Mouse (Mus musculus) kidney, adult 8-10 months (tissue): ENCODE measurements around the gene Zc3h6.
"Not testable (repeated sequence)": the region's sequence is repeated elsewhere in the genome, so short reads cannot be mapped to it uniquely, and the experiment has no call there.

ENCODE experiments used
- DNase-seq, 2 experiments: peaks; one replicate each; pipeline ENCODE4 v3.0.0; 2022

Gene Zc3h6

DNA sequence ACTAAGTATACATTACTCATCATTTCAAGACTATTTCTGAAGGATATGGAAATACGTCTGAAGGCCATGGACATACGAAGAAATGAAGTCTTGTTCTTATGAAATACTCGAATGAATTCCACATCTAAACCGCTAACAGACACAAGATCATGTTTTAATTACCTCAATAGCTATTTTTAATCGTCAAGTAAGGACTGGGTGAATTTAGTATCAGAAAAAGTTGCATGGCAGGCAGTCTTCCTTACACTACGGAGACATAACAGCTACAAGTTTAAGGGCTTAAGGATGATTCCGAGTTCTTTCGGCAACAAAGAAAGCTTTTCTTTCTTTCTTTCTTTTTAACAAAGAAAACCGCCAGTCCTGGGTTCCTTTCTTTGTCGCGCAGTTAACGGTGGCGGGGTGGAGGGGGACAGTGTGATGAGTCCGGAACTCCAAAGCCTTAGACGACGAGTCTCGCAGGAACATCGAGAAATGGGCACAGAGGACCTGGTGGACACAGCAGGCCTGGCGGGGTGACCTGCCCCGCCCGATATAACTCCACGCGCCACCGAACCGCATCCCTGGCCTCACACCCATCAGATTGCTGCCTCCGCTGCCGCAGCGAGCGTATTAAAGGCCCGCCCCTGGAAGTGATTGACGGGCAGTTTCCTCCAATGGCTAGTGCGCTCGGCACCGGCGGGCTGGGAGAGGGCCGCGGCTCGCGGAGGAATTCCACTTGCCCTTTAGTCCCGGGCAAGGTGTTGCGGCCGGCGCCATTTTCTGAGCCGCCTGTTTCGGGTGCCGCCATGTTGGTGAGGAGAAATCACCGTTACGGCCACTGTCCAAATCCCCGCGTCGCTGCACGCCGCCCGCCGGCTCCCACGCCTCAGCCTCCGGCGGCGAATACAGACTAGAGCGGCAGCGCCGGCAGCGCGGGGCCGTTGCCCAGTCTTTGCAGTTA lies at the start of gene Zc3h6:
TSS of gene Zc3h6 (plus strand) at position 762 of the 940 bp plus-strand sequence.
- peak; percentile 98 to 99 for DNase-seq

- DNase-seq: no peak
Observed at GRCm38 (mm10) chr2:128924799-128925198, 42.4 kb upstream of the Zc3h6 start.

- DNase-seq: no peak
Observed at GRCm38 (mm10) chr2:128928446-128928845, 38.8 kb upstream of the Zc3h6 start.

GRCm38 (mm10) chr2:128930704-128931103 lies 36.5 kb upstream of the Zc3h6 start:
- DNase-seq: no peak

DNA sequence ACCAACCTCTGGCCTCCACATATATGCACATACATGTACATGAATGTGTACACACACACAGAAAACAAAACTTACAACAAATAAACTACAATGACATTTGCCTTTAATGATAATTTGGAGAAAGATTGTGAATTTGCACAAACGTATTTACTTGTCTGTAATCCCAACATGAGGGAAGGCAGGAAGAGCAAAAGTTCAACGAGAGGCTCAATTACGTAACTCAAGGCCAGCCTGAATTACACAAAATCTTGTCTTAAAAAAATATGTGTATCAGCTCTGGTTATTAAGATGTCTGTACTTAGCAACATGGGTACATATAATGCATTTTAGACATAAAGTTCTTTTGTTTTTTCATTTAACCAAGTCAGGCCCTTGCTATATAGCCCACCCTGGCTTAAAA lies 30.9 kb upstream of the Zc3h6 start:
- no peak for DNase-seq

DNA sequence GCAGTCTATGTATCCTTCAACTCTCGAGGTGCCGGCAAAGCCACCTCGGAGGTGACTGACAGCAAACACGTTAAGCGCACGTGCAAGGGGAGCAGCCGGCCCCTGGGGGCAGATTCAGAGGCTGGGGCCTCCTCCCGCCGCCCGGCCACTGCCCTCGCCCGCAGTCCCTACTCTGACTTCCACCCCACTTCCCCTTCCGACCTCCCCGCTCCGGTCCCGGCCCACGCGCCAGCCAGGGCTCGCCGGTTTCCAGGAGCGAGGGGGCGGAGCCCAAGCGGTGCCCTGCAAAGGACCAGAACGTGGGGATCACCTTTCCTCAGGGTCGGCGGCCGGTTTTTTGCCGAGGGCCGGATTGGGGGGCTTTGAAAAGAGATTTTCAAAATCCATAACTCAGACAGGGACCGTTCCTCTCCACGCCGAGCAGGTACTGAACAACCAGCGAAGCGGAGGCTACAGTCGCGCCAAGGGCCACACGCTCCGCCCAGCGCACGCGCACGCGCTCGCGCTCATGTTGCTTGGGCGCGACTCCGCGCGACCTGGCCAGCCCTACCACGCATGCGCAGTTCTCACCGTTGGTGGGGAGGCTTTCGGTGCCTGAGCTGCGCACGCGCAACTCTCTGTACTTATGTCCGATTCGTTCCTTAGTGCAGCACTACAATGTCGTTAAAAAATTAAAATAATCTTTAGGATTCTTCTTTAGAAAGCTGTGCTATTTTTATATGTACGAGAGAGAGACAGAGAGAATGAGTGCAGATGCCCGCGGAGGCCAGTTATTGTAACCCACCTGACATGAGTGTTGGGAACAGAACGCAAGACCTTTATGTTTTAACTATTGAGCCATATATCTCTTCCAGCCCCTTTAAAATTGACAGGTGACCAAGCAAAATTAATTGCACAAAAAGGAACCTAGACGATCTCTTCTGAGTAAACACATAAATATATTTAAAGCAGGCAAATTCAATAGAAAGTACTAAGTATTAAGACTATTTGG lies 23.4 kb upstream of the Zc3h6 start, which contains the start of gene Zc3h8:
TSS of gene Zc3h8 (minus strand) at position 540 of the 991 bp plus-strand sequence.
- peak; percentile 96 to 97 for DNase-seq

DNA sequence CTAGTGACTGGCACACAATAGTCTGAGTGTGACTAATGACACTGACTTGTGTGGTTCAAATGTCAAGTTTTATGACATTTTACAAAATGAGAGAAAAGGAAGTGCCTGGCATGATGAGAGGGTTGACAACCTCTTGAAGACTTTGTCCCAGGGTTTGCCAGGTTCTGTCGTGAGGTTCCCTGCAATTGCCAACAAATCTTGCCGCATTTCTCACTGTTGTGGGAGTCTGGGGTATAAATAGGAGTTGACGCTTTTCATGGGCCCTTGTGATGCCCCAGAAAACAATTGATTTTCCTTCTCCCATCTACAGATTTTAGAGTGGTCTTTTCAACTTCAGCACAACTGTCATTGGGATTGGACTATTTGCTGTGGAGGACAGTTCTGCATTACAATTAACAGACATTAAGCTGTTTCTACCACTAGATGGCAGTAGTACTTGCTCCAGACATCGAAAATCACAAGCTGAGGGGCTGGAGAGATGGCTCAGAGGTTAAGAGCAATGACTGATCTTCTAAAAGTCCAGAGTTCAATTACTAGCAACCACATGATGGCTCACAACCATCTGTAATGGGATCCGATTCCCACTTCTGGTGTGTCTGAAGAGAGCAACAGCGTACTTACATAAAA lies 19.1 kb upstream of the Zc3h6 start:
- DNase-seq: peak; percentile 35 to 64

DNA sequence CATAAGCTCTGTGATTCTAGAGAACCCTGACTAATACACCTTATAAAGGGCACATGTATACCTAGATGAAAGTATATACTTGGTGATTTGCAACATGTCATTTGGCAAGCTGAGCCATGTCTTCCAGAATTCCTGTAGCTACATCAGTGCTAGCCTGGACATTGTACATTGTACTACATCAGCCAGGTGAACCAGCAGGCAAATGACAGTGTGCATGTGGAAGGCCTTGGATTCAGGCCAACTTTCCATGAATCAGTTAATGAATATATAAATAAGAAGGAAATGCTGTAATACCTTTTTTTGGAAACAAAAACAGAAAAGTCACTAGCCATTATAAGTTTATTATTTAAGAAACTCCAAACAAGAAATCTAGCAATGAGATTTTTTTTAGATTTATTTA lies 13.0 kb upstream of the Zc3h6 start:
- no peak for DNase-seq

GRCm38 (mm10) chr2:128965505-128966105 lies 1.6 kb upstream of the Zc3h6 start:
- no peak for DNase-seq

GRCm38 (mm10) chr2:128966236-128966635 lies 966 bp upstream of the Zc3h6 start:
- DNase-seq: no peak

- DNase-seq: peak; percentile 78 to 81
Observed at GRCm38 (mm10) chr2:128967661-128968441, 649 bp downstream of the Zc3h6 start, which contains the start of gene Gm10762. Gene Gm10762 (minus strand): TSS chr2:128967725.

GRCm38 (mm10) chr2:128968475-128969083 lies 1.4 kb downstream of the Zc3h6 start:
- no peak for DNase-seq

DNA sequence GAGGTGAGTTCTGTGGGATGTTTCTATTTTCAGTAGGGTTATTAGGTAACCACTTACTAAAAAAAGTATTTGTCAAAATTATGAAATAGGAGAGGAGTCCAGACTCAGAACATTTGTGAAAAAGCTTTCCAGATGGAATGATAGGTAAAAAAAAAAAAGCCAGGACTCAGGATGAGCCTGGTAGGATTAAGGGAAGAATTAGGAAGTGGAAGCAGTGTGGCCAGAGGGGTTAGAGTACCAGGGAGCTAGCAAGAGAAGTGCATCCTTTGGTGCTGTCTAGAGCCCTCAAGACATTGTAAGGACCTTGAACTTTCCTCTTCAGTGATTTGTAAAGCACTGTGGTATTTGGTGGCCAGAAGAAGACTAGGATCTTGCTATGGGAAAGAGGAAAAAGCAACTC lies 5.1 kb downstream of the Zc3h6 start:
- DNase-seq: no peak

DNA sequence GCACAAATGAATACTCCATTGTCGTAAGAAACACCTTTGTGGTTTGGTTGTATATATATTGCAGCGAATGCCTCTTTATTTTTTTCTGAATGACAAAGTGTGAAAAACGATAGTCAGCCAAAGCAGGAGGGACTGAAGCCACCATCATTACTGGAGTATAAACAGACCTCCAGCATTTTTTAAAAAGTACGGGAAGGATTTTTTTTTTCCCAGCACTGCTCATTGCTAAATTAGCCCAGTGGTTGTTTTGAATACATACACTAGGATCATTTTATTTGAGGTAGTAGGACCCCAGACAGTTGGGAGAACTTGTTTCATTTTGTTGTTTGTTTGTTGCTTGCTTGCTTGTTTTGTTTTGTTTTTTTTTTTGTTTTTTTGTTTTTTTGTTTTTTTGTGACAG lies 8.4 kb downstream of the Zc3h6 start:
- no peak for DNase-seq

GRCm38 (mm10) chr2:128984746-128985145 lies 17.5 kb downstream of the Zc3h6 start:
- no peak for DNase-seq

DNA sequence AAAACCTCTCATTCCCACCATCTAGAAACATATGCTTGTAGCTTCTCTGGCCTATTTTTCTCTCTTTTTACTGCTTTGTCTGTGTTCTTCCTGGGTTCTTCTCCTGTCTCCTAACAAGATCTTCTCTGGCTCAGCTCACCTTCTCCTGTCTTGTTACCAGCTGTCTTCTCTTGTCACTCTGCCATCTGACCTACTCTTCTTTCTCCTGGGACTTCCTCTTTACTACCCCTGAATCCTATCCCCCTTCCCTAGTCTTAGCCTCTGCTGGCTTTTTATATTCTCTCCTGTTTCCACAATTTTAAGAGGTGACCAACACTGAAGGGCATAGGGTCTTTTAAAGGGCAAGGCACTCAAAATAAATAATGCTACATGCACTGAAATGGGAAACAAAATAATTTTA lies 37.7 kb downstream of the Zc3h6 start:
- DNase-seq: no peak

DNA sequence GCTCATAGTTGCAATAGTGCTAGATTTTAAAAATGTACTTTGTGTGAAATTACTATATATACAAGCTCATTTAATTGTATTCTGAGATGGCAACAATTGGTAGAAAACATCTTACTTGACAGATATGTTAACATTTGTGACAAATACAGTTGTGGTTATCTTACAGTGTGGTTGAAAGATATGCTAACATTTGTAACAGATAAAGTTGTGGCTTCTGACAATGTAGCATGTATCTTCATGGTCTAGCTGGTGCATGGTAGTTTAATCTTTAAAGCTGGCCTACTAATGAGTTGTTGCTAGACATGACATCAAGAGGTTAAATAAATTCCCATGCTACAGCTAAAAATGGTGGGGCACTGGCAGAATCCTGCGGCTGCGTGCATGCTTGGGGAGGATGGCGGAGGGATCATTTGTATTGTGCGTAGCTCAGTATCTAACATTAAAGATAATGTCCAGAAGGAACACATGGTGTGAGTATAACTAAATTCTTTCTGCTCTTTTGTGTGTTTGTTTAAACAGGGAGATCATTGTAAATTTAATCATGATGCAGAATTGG lies 39.1 kb downstream of the Zc3h6 start:
- DNase-seq: no peak

DNA sequence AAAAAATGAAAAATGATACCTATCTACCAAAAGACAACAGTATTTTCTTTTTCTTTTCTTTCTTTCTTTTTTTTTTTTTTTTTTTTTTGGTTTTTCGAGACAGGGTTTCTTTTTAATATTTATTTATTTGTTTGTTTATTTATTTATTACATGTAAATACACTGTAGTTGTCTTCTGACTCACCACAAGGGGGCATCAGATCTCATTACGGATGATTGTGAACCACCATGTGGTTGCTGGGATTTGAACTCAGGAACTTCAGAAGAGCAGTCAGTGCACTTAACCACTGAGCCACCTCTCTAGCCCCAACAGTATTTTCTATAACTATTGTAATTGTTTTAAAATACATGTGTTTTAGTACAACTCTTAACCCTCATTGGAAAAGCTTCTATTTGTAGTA lies 41.7 kb downstream of the Zc3h6 start:
- not testable (repeated sequence) for DNase-seq

DNA sequence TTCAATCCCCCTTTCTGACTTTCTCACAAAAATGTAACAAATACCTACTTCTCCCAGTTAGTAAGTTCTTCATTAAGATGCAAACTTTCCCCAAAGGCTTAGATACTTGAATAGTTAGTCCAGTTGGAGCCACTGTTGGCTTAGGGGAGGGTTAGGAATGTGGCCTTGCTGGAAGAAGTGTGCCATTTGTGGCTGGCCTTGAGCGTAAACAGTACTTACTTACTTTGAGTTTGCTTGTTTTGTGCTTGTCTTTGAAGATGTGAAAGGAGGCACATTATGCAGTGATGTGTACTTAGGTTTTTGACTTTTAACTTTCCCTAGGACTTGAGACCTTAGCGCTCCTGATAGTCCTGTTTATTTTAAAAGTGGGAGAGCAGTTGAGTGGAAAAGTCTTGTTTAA lies 52.9 kb downstream of the Zc3h6 start:
- DNase-seq: no peak

DNA sequence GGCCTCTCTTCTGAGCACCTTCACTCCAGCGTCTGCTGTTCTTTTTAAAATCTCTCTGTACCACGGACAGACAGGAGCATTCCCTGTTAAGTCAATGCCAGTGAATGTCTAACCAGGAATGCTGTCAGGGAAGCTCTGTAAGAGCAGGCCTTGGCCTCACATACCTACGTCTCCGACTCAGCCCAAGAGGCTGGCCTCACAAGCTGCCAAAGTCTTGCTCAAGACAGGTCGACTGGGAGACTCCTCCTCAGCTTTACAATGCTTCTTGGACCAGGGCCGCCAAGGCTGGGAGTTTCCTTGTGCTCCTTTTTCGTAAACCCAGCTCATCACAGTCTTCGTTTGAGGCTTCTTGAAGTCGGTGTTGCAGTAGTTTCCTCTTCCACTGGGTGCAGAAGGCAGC lies 57.6 kb downstream of the Zc3h6 start:
- DNase-seq: peak in 1 of 2 experiments; percentile 24

DNA sequence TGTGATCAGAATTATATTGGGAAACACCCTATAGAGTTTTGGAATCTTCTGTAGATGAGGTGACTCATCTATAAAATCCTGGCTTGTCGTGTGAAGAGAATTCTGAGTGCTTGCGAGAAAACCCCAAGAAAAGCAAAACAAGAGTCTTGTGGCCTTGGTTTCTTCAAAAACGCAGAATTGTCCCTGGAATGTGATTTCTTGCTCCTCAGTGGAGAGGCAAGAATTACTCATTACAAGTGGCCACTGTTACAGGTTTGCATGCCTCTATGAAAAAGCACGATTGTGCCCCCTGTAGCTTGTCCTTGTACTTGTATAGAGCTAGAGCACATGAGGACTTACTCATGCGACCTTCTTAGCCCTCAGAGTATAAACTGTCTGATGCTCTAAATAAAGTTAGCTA lies 68.2 kb downstream of the Zc3h6 start:
- DNase-seq: no peak
